Mouse (Mus musculus): ENCODE results near the gene Ubr4. TPM values are rescaled to one million over a fixed set of nuclear protein-coding genes. Genes with fewer than 3 reads are reported as not detected.

Ubr4 gene
- polyA plus RNA-seq, 1 experiment, result 130 TPM

DNA sequence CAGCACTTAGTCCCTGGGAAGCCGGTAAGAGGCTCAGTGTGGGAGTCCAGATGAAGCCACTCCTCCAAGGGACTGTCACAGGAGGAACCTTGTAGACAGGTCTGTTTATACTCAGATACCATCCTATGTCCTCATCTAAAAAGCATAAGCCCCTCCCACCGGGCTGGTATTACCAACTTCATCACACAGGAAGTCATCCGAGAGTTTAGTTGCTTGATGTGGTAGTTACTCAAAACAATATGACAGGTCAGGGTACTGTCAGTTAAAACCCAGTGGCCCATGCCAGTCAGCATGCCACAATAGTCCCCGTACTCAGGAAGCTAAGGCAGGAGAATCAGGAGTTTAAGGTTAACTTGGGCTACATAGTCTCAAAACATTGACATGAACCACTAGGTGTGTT is 32.7 kb upstream of the Ubr4 start:
- TF ChIP-seq TCF3 (IDR thresholded peaks at IDR 0.05; ENCODE audit: insufficient read length, low read depth) (no peak), POLR2A (IDR thresholded peaks at IDR 0.05; ENCODE audit: insufficient read length, low read depth) (no peak), TCF12 (IDR thresholded peaks at IDR 0.05; ENCODE audit: insufficient read depth, poor library complexity, severe bottlenecking) (no peak), MYOG (IDR thresholded peaks at IDR 0.05; ENCODE audit: control insufficient read depth in 1 of 3, insufficient read depth in 1 of 3, insufficient read length in 2 of 3, low read depth in 2 of 3) (no peak), SRF (IDR thresholded peaks at IDR 0.05; ENCODE audit: control insufficient read depth, insufficient read length, low read depth) (no peak), POLR2AphosphoS2 (IDR thresholded peaks at IDR 0.05; ENCODE audit: insufficient read length, low read depth) (no peak), MAX (IDR thresholded peaks at IDR 0.05; ENCODE audit: low read depth) (no peak), MYOD1 (IDR thresholded peaks at IDR 0.05; ENCODE audit: control insufficient read depth in 1 of 3, insufficient read length in 2 of 3, low read depth in 2 of 3) (no peak), E2F4 (IDR thresholded peaks at IDR 0.05; ENCODE audit: insufficient read depth) (no peak), CEBPB (IDR thresholded peaks at IDR 0.05; ENCODE audit: insufficient read depth, poor library complexity, severe bottlenecking) (no peak), USF1 (IDR thresholded peaks at IDR 0.05; ENCODE audit: low read depth) (no peak), REST (IDR thresholded peaks at IDR 0.05; ENCODE audit: insufficient read depth, insufficient read length) (no peak)
- H3K4me2 ChIP-seq (ENCODE audit: low read depth), result no peak overlapping the region
- H3K36me3 ChIP-seq (ENCODE audit: control insufficient read depth, insufficient read depth), result no peaks in the 10 kb centered on the region
- H3K4me3 ChIP-seq, result no peak overlapping the region
- no peak overlapping the region for H3ac ChIP-seq (ENCODE audit: control insufficient read depth, insufficient read length)
- H3K79me2 ChIP-seq (ENCODE audit: control insufficient read depth, insufficient read depth), result no peaks in the 10 kb centered on the region
- H3K27me3 ChIP-seq (ENCODE audit: control insufficient read depth, insufficient read depth, insufficient read length), result no peaks in the 10 kb centered on the region

DNA sequence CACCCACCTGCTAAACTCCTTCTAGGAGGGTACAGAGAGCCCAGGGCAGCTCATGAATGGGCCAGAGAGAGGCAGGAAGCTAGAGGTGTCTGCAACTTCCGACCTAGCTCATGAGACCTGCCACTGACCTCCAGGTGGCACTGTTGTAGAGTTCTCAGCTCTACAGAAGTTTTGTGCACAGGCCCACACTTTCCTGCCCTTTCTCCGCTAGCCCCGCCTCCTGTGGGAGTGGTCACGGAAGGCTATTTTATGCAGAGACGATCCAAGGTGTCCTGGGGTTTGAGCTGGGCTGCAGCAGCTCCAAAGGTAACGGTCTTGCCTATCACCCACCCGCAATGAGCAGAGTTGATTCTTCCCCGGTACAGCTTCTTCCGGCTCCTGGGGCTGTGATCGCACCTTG is 21.8 kb upstream of the Ubr4 start:
- no peak overlapping the region for H3K4me3 ChIP-seq
- no peaks in the 10 kb centered on the region for H3K27me3 ChIP-seq (ENCODE audit: control insufficient read depth, insufficient read depth, insufficient read length)
- H3K4me2 ChIP-seq (ENCODE audit: low read depth), result no peak overlapping the region
- TF ChIP-seq REST (IDR thresholded peaks at IDR 0.05; ENCODE audit: insufficient read depth, insufficient read length) (no peak), SRF (IDR thresholded peaks at IDR 0.05; ENCODE audit: control insufficient read depth, insufficient read length, low read depth) (no peak), E2F4 (IDR thresholded peaks at IDR 0.05; ENCODE audit: insufficient read depth) (no peak), MYOG (IDR thresholded peaks at IDR 0.05; ENCODE audit: control insufficient read depth in 1 of 3, insufficient read depth in 1 of 3, insufficient read length in 2 of 3, low read depth in 2 of 3) (no peak), MYOD1 (IDR thresholded peaks at IDR 0.05; ENCODE audit: control insufficient read depth in 1 of 3, insufficient read length in 2 of 3, low read depth in 2 of 3) (no peak), TCF3 (IDR thresholded peaks at IDR 0.05; ENCODE audit: insufficient read length, low read depth) (no peak), CEBPB (IDR thresholded peaks at IDR 0.05; ENCODE audit: insufficient read depth, poor library complexity, severe bottlenecking) (no peak), MAX (IDR thresholded peaks at IDR 0.05; ENCODE audit: low read depth) (no peak)
- H3K36me3 ChIP-seq (ENCODE audit: control insufficient read depth, insufficient read depth), result no peaks in the 10 kb centered on the region
- no peak overlapping the region for H3ac ChIP-seq (ENCODE audit: control insufficient read depth, insufficient read length)
- no peaks in the 10 kb centered on the region for H3K79me2 ChIP-seq (ENCODE audit: control insufficient read depth, insufficient read depth)

DNA sequence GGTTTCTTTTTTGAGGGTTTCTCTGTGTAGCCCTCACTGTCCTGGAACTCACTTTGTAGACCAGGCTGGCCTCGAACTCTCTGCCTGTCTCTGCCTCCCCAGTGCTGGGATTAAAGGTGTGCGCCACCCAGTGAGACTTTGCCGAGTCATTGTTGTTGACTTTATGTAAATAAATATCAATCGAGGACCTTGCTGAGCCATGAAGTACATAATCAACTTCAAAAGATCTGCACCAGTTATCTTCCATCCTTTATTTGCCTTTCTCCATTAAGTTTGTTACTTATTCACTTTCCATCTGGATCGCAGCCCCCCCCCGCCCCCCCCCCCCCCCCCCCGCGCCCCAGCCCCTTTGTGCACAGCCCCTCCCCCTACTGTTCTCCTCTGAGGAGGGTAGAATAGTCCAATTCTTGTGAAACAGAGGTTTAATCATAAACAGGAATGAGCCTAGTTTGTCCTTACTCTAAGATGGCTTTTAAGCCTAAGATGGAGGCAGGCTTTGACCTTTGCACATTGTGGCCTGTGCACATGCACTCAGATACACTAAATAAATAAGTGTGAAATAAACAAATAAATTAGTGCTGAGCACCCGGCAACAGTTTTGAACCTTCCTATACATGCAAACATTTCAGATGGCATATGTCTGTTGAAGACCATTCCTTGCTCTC is 17.6 kb upstream of the Ubr4 start:
- TF ChIP-seq REST (IDR thresholded peaks at IDR 0.05; ENCODE audit: insufficient read depth, insufficient read length) (no peak), TCF12 (IDR thresholded peaks at IDR 0.05; ENCODE audit: insufficient read depth, poor library complexity, severe bottlenecking) (no peak), E2F4 (IDR thresholded peaks at IDR 0.05; ENCODE audit: insufficient read depth) (no peak), MYOD1 (IDR thresholded peaks at IDR 0.05; ENCODE audit: control insufficient read depth in 1 of 3, insufficient read length in 2 of 3, low read depth in 2 of 3) (no peak), USF1 (IDR thresholded peaks at IDR 0.05; ENCODE audit: low read depth) (no peak)
- Histone ChIP-seq H3K4me2 (ENCODE audit: low read depth) (no peak overlapping the region), H3K36me3 (ENCODE audit: control insufficient read depth, insufficient read depth) (no peaks in the 10 kb centered on the region), H3ac (ENCODE audit: control insufficient read depth, insufficient read length) (no peak overlapping the region), H3K4me3 (no peak overlapping the region), H3K27me3 (ENCODE audit: control insufficient read depth, insufficient read depth, insufficient read length) (no peaks in the 10 kb centered on the region), H3K79me2 (ENCODE audit: control insufficient read depth, insufficient read depth) (no peaks in the 10 kb centered on the region)

DNA sequence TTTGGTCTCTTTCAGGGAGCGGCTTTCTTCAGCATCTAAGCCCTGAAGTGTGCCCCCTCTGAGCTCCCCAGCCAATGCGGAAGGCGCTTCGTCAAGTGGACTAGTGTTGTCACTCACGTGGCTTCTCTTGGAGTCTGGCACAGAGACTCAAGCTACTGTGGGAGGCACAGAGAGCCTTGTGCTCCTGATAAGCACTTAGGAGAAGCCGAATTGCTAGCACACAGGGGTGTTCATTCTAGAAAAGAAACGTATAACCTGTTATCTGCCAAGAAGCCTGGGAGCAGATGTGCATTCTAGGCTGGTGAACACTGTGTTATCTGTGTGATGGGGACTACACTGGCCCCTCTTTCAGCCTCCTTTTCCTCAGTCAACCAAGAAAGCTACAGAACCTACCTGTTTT is 16.9 kb upstream of the Ubr4 start:
- H3K27me3 ChIP-seq (ENCODE audit: control insufficient read depth, insufficient read depth, insufficient read length), result no peaks in the 10 kb centered on the region
- no peak overlapping the region for H3ac ChIP-seq (ENCODE audit: control insufficient read depth, insufficient read length)
- TF ChIP-seq MYOG (IDR thresholded peaks at IDR 0.05; ENCODE audit: control insufficient read depth in 1 of 3, insufficient read depth in 1 of 3, insufficient read length in 2 of 3, low read depth in 2 of 3) (no peak), SRF (IDR thresholded peaks at IDR 0.05; ENCODE audit: control insufficient read depth, insufficient read length, low read depth) (no peak), USF1 (IDR thresholded peaks at IDR 0.05; ENCODE audit: low read depth) (no peak), MAX (IDR thresholded peaks at IDR 0.05; ENCODE audit: low read depth) (no peak), TCF12 (IDR thresholded peaks at IDR 0.05; ENCODE audit: insufficient read depth, poor library complexity, severe bottlenecking) (no peak), TCF3 (IDR thresholded peaks at IDR 0.05; ENCODE audit: insufficient read length, low read depth) (no peak), MYOD1 (IDR thresholded peaks at IDR 0.05; ENCODE audit: control insufficient read depth in 1 of 3, insufficient read length in 2 of 3, low read depth in 2 of 3) (no peak), CEBPB (IDR thresholded peaks at IDR 0.05; ENCODE audit: insufficient read depth, poor library complexity, severe bottlenecking) (no peak), E2F4 (IDR thresholded peaks at IDR 0.05; ENCODE audit: insufficient read depth) (no peak), REST (IDR thresholded peaks at IDR 0.05; ENCODE audit: insufficient read depth, insufficient read length) (no peak), POLR2A (IDR thresholded peaks at IDR 0.05; ENCODE audit: insufficient read length, low read depth) (no peak), POLR2AphosphoS2 (IDR thresholded peaks at IDR 0.05; ENCODE audit: insufficient read length, low read depth) (no peak)
- H3K36me3 ChIP-seq (ENCODE audit: control insufficient read depth, insufficient read depth), result no peaks in the 10 kb centered on the region
- H3K79me2 ChIP-seq (ENCODE audit: control insufficient read depth, insufficient read depth), result no peaks in the 10 kb centered on the region
- no peak overlapping the region for H3K4me3 ChIP-seq
- no peak overlapping the region for H3K4me2 ChIP-seq (ENCODE audit: low read depth)
